Mouse (Mus musculus) heart, postnatal 10 days (tissue): Measurements from ENCODE around the gene 1700013G24Rik. TPM values are rescaled to one million over a fixed set of nuclear protein-coding genes. Genes with fewer than 3 reads are reported as not detected.

Source experiments
- DNase-seq, 2 experiments: peaks; one replicate each; pipeline ENCODE4 v3.0.0; 2021
- intact Hi-C: fragments of 180-260 bp; cut with DNase I; formaldehyde crosslinking; loops from one replicate; pipeline ENCODE4 v1.15.1; 2025
- total RNA-seq, 2 experiments: library from RNA; stranded (reverse); gene quantifications; 2 replicates each; pipeline ENCODE4 v1.2.3; 2021

1700013G24Rik gene
- total RNA-seq, 2 experiments from 2014 or later, result not detected

GRCm38 (mm10) chr4:137473701-137474388, 20.8 kb downstream of the 1700013G24Rik start:
- peak; percentile 75 to 78 for DNase-seq
- intact Hi-C loops, result no loop called here

- intact Hi-C loops, result no loop called here
- DNase-seq, result no peak
These were observed 21.6 kb downstream of the 1700013G24Rik start for GRCm38 (mm10) chr4:137474694-137475093.

- intact Hi-C loops, result no loop called here
- peak in 1 of 2 experiments; percentile 23 for DNase-seq
These were observed 22.4 kb downstream of the 1700013G24Rik start for GRCm38 (mm10) chr4:137475271-137476050.

- intact Hi-C loops, result no loop called here
- peak; percentile 91 to 92 for DNase-seq
These were observed 23.1 kb downstream of the 1700013G24Rik start for GRCm38 (mm10) chr4:137476065-137476760.

GRCm38 (mm10) chr4:137476761-137477237, 23.7 kb downstream of the 1700013G24Rik start:
- intact Hi-C loops, result no loop called here
- peak; percentile 89 to 90 for DNase-seq

GRCm38 (mm10) chr4:137477611-137478010, 24.5 kb downstream of the 1700013G24Rik start:
- no peak for DNase-seq
- intact Hi-C loops, result no loop called here

GRCm38 (mm10) chr4:137478306-137478705, 25.2 kb downstream of the 1700013G24Rik start:
- peak in 1 of 2 experiments; percentile 55 for DNase-seq
- intact Hi-C loops, result no loop called here

GRCm38 (mm10) chr4:137479757-137480156, 26.7 kb downstream of the 1700013G24Rik start:
- intact Hi-C loops, result no loop called here
- DNase-seq, result no peak

- no peak for DNase-seq
- intact Hi-C loops, result no loop called here
These were observed 27.3 kb downstream of the 1700013G24Rik start for GRCm38 (mm10) chr4:137480191-137480992.

- intact Hi-C loops, result no loop called here
- DNase-seq, result no peak
These were observed 27.9 kb downstream of the 1700013G24Rik start for GRCm38 (mm10) chr4:137480993-137481340.

- DNase-seq, result no peak
- intact Hi-C loops, result no loop called here
These were observed 28.4 kb downstream of the 1700013G24Rik start for GRCm38 (mm10) chr4:137481381-137482030.

GRCm38 (mm10) chr4:137483871-137484270, 30.8 kb downstream of the 1700013G24Rik start:
- intact Hi-C loops, result no loop called here
- DNase-seq, result no peak

GRCm38 (mm10) chr4:137484586-137484985, 31.5 kb downstream of the 1700013G24Rik start:
- intact Hi-C loops, result no loop called here
- DNase-seq, result peak; percentile 82 to 87

GRCm38 (mm10) chr4:137485258-137485960, 32.3 kb downstream of the 1700013G24Rik start:
- peak in 1 of 2 experiments; percentile 58 for DNase-seq
- intact Hi-C loops, result loop anchor here (5.0 kb wide), 1 partner anchor 38 kb away; no protein-coding TSS in a partner anchor

GRCm38 (mm10) chr4:137486081-137487014, 33.3 kb downstream of the 1700013G24Rik start:
- peak in 1 of 2 experiments; percentile 72 for DNase-seq
- intact Hi-C loops, result loop anchor here (5.0 kb wide), 1 partner anchor 39 kb away; no protein-coding TSS in a partner anchor

GRCm38 (mm10) chr4:137487286-137488000, 34.4 kb downstream of the 1700013G24Rik start:
- peak; percentile 93 to 94 for DNase-seq
- intact Hi-C loops, result loop anchor here (5.0 kb wide), 1 partner anchor 40 kb away; no protein-coding TSS in a partner anchor

- no peak for DNase-seq
- intact Hi-C loops, result loop anchor here (5.0 kb wide), 1 partner anchor 41 kb away; no protein-coding TSS in a partner anchor
These were observed 35.0 kb downstream of the 1700013G24Rik start for GRCm38 (mm10) chr4:137488038-137488437.
